Mouse (Mus musculus) urinary bladder, postnatal 4 days (tissue): Measurements from ENCODE around the gene Nfib.

Experiments
- DNase-seq, 2 experiments: peaks; one replicate each; pipeline ENCODE4 v3.0.0; 2021 to 2022; ENCODE audit warnings: low spot score in 2 of 2

Nfib gene

GRCm38 (mm10) chr4:82704841-82705794 is at the start of gene Nfib:
Gene Nfib (minus strand): TSS chr4:82705750.
- no peak for DNase-seq

- DNase-seq, result no peak
Measured at GRCm38 (mm10) chr4:82735764-82736163, 30.2 kb upstream of the Nfib start.

GRCm38 (mm10) chr4:82734765-82735481 is 29.4 kb upstream of the Nfib start:
- no peak for DNase-seq

GRCm38 (mm10) chr4:82734348-82734747 is 28.8 kb upstream of the Nfib start:
- DNase-seq, result no peak

GRCm38 (mm10) chr4:82733636-82734035 is 28.1 kb upstream of the Nfib start:
- DNase-seq, result no peak

GRCm38 (mm10) chr4:82730248-82730887 is 24.8 kb upstream of the Nfib start:
- no peak for DNase-seq

- no peak for DNase-seq
Measured at GRCm38 (mm10) chr4:82724058-82724457, 18.5 kb upstream of the Nfib start.

- DNase-seq, result no peak
Measured at GRCm38 (mm10) chr4:82723048-82723447, 17.5 kb upstream of the Nfib start.

- peak in 1 of 2 experiments; percentile 19 for DNase-seq
Measured at GRCm38 (mm10) chr4:82715833-82716232, 10.3 kb upstream of the Nfib start.

GRCm38 (mm10) chr4:82711611-82712295 is 6.2 kb upstream of the Nfib start:
- DNase-seq, result no peak

- no peak for DNase-seq
Measured at GRCm38 (mm10) chr4:82709666-82710065, 4.1 kb upstream of the Nfib start.

GRCm38 (mm10) chr4:82706012-82706411 is 462 bp upstream of the Nfib start:
- no peak for DNase-seq

- no peak for DNase-seq
Measured at GRCm38 (mm10) chr4:82704079-82704830, 1.3 kb downstream of the Nfib start.

GRCm38 (mm10) chr4:82702808-82703207 is 2.7 kb downstream of the Nfib start:
- no peak for DNase-seq

- DNase-seq, result no peak
Measured at GRCm38 (mm10) chr4:82699504-82699903, 6.0 kb downstream of the Nfib start.

GRCm38 (mm10) chr4:82698616-82699015 is 6.9 kb downstream of the Nfib start:
- DNase-seq, result no peak

- DNase-seq, result no peak
Measured at GRCm38 (mm10) chr4:82697151-82697550, 8.4 kb downstream of the Nfib start.

- DNase-seq, result no peak
Measured at GRCm38 (mm10) chr4:82695760-82696501, 9.6 kb downstream of the Nfib start.

GRCm38 (mm10) chr4:82692009-82692326 is 13.6 kb downstream of the Nfib start:
- DNase-seq, result no peak
